Mouse (Mus musculus) kidney, embryonic 16.5 days (tissue): Measurements from ENCODE around the gene Pms2. TPM values are rescaled to one million over a fixed set of nuclear protein-coding genes. Genes with fewer than 3 reads are reported as not detected.

Source experiments
- ATAC-seq: fragments of 200-750 bp; cut with Nextera tagmentation; 2 replicates; pipeline ENCODE4 v1.8.0; 2017; ENCODE audit warnings: moderate TSS enrichment; ENCODE audit not compliant: low FRiP score, low TSS enrichment
- H3K27ac ChIP-seq: fragments of 300-500 bp; sonication (generic); 2 replicates; pipeline ENCODE4 v1.5.1; 2014; ENCODE audit warnings: low read length
- H3K27me3 ChIP-seq: fragments of 300-500 bp; sonication (generic); 2 replicates; pipeline ENCODE4 v1.6.1; 2014; ENCODE audit warnings: low read length, control low read depth, mixed read lengths; ENCODE audit not compliant: insufficient read depth
- H3K36me3 ChIP-seq: fragments of 300-500 bp; sonication (generic); 2 replicates; pipeline ENCODE4 v1.6.1; 2014; ENCODE audit warnings: low read length, control low read depth, mixed read lengths; ENCODE audit not compliant: insufficient read depth
- H3K4me1 ChIP-seq: fragments of 300-500 bp; sonication (generic); 2 replicates; pipeline ENCODE4 v1.6.1; 2014; ENCODE audit warnings: low read length, control low read depth, mixed read lengths; ENCODE audit not compliant: insufficient read depth
- H3K4me2 ChIP-seq: fragments of 300-500 bp; sonication (generic); replicated peaks from 2 replicates; pipeline ENCODE4 v1.6.1; 2014; ENCODE audit warnings: low read depth, low read length
- H3K4me3 ChIP-seq: fragments of 300-500 bp; sonication (generic); 2 replicates; pipeline ENCODE4 v1.5.1; 2014; ENCODE audit warnings: mild to moderate bottlenecking, low read length
- H3K9ac ChIP-seq: fragments of 300-500 bp; sonication (generic); replicated peaks from 2 replicates; pipeline ENCODE4 v1.6.1; 2014; ENCODE audit warnings: low read length
- H3K9me3 ChIP-seq: fragments of 300-500 bp; sonication (generic); 2 replicates; pipeline ENCODE4 v1.6.1; 2016; ENCODE audit warnings: low read length, control low read depth
- WGBS: fragments of 180-500 bp; shearing (Covaris S2); extraction: QIAGEN DNeasy Blood & Tissue Kit; methylation state at CpG from one replicate; pipeline ENCODE4 v1.1.7; 2014; 5-methylcytosine and 5-hydroxymethylcytosine counted together
- polyA plus RNA-seq: library from polyadenylated mRNA; unstranded; fragments of >200 nt; fragmentation: Nextera tagmentation; extraction: Ambion mirVana; gene quantifications from 2 replicates; pipeline ENCODE4 v1.2.1, GENCODE M21; 2015

Pms2 gene
- polyA plus RNA-seq, 1 experiment from 2014 or later, result 26.8 TPM

DNA sequence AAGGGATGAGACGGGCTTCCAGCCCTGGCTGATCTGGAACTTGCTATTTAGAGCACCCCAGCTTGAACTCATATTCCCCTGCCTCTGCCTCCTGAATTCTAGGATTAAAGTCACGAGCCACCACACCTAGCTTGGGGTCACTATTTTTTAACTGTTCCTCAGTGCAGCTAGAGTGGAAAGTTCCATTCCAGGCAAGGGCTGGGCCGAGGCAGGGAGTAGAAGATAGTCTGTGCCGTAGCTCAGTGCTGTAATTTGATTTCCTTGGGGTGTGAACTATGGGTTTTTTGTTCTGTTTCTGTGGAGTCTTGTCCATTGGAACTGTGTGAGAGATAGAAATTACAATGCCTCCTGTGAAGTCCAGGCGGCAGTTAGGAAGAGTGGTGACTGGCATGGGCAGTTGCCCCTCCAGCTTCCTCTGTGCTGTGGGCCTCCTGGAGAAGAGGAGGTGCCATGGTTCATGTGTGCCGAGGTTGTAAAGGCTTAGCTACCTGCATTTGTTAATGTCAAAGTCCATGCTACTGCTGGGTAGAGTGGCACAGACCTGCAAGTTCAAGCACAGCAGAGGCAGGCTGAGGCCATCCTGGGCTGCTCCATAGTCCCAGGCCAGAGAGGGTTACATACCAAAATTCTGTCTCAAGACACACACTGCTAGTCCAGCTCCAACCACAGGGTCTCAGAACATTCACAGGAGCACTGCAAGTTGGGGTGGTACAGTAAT, 22.3 kb downstream of the Pms2 start:
- H3K36me3 ChIP-seq, result peaks cover 30% of the 10 kb centered on the region
- no peak for ATAC-seq

DNA sequence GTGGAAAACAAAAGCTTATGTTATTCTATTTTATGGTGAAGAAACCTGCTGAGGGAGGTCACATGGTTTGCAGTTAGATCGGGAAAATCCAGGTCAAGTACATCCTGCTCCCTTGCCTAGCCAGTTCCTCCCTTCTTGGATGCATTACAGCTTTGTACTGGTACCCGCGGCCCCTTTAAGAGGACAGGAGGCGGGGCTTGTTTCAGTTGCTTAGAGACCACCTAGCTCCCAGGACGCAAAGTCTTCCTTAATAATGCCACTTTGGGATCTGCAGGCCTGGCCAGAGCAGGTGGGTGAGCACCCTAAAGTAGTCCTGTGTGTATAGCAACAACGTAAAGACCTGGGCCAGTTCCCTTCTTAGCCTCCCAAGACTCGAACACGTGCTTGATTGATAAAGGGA, 23.1 kb downstream of the Pms2 start, which contains the start of gene Rsph10b:
Gene Rsph10b, plus strand, starts transcription at position 205 of the 400 bp plus-strand sequence.
- ATAC-seq, result no peak; the same call in 1 of the 2 replicates
- Histone ChIP-seq H3K9ac (no peak within 1 kb of the TSS), H3K9me3 (no peaks in the 10 kb centered on the region), H3K36me3 (peaks cover 29% of the 10 kb centered on the region), H3K4me3 (no peak within 1 kb of the TSS), H3K27ac (no peak within 1 kb of the TSS), H3K27me3 (no peaks in the 10 kb centered on the region), H3K4me2 (no peak within 1 kb of the TSS), H3K4me1 (no peaks in the 10 kb centered on the region)
- WGBS, result 23% methylated on average over 8 of the region's 8 CpGs

More for the DNA sequence above, 22.3 kb downstream of the Pms2 start:
- H3K9ac ChIP-seq, result no peak overlapping the region
- H3K4me2 ChIP-seq, result no peak overlapping the region
- H3K27me3 ChIP-seq, result no peaks in the 10 kb centered on the region
- WGBS, result 78% methylated on average over 6 of the region's 6 CpGs
- no peaks in the 10 kb centered on the region for H3K4me1 ChIP-seq
- H3K9me3 ChIP-seq, result no peaks in the 10 kb centered on the region
- no peak overlapping the region for H3K27ac ChIP-seq
- no peak overlapping the region for H3K4me3 ChIP-seq

DNA sequence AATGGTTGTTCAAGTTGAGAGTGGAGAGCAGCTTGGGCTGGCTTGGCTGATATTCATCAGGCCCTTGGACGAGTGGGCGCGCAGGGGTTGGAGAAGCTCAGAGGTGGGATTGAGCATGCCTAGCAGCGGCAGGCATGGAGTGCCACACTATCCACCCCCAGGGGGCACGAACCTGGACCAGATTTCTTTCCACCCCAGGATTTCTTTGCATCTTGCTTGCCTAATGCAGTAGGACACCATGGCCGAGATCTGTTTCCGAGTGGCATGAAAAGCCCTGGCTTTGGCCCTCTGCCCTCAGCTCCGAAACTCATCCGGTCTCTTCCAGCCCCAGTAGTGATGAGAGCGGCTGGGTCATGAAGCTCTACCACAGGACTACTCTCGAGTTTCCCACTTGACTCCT, 23.6 kb downstream of the Pms2 start:
- Histone ChIP-seq H3K4me2 (no peak overlapping the region), H3K27me3 (no peaks in the 10 kb centered on the region), H3K9me3 (no peaks in the 10 kb centered on the region), H3K36me3 (peaks cover 25% of the 10 kb centered on the region), H3K27ac (no peak overlapping the region), H3K4me1 (no peaks in the 10 kb centered on the region), H3K9ac (no peak overlapping the region), H3K4me3 (no peak overlapping the region)
- WGBS, result 90% methylated on average over 11 of the region's 11 CpGs
- no peak for ATAC-seq

DNA sequence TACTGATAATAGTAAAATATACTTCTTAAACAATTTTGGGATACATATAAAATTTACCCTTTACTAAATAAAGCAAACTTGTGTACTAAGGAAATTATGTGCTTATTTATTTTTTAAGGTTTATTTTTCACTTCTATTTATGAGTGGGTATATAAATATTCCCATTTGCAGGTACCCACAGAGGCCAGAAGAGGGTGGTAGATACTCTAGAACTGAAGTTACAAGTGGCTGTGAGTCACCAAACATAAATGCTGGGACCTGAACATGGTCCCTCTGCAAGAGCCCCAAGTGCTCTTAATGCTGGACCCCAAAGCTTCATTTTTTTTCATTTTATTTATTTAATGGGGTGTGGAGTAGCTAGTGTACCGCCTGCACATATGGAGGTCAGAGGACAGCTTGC, 24.1 kb downstream of the Pms2 start:
- no peaks in the 10 kb centered on the region for H3K4me1 ChIP-seq
- H3K4me3 ChIP-seq, result no peak overlapping the region
- peaks cover 22% of the 10 kb centered on the region for H3K36me3 ChIP-seq
- H3K4me2 ChIP-seq, result no peak overlapping the region
- no peak for ATAC-seq
- H3K27ac ChIP-seq, result no peak overlapping the region
- H3K9ac ChIP-seq, result no peak overlapping the region
- H3K9me3 ChIP-seq, result no peaks in the 10 kb centered on the region
- no peaks in the 10 kb centered on the region for H3K27me3 ChIP-seq
- 76% methylated on average over 1 of the region's 1 CpGs for WGBS

DNA sequence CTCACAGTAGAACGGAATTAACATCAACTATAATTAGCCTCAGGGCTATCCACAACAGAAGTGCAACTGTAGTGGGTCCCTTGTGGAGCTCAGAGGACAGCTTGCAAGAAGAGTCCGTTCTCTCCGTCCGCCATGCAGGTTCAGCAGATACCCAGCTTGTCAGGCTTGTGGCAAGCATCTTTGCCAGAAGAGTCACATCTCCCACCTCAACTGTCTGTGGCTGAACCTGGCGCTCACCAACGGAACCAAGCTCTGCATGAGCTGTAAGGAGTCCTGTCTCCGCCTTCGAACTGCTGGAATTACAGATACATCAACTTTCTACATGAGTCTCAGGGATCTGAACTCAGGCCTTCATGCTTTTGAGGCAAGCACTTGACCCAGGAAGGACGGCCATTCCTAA, 26.4 kb downstream of the Pms2 start:
- no peaks in the 10 kb centered on the region for H3K9me3 ChIP-seq
- 87% methylated on average over 9 of the region's 9 CpGs for WGBS
- H3K27ac ChIP-seq, result no peak overlapping the region
- 0 out of 2 replicates have a peak, but pooled peaks cover 5% of the 10 kb centered on the region for H3K36me3 ChIP-seq
- no peaks in the 10 kb centered on the region for H3K4me1 ChIP-seq
- ATAC-seq, result no peak
- H3K4me3 ChIP-seq, result no peak overlapping the region
- no peak overlapping the region for H3K4me2 ChIP-seq
- no peaks in the 10 kb centered on the region for H3K27me3 ChIP-seq
- no peak overlapping the region for H3K9ac ChIP-seq

DNA sequence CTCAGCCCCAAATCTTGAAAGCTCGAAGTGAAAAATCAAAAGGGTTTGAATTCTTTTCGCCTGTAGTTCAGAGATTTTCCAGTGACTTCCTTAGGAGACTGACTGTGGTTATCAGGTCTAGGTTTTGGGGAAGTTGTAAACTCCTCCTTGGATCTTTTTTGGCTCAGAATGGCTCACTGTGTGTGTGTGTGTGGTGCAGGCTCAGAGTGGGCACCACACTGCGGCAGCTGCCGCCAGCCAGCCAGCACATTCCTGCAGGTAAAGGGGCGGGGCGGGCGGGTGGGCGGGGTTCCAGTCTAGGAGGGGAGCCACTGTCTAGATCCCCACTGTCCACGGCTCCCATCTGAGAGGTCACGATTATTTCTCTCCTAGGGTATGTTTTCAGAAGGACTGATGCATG, 31.8 kb downstream of the Pms2 start:
- no peaks in the 10 kb centered on the region for H3K27me3 ChIP-seq
- H3K4me2 ChIP-seq, result peak overlapping the region; percentile 30; the same call in 1 of the 2 replicates
- H3K4me1 ChIP-seq, result no peaks in the 10 kb centered on the region
- no peaks in the 10 kb centered on the region for H3K36me3 ChIP-seq
- no peak overlapping the region for H3K9ac ChIP-seq
- H3K4me3 ChIP-seq, result no peak overlapping the region
- ATAC-seq, result 0 out of 2 replicates have a peak, but pooled peaks have one; percentile 35
- WGBS, result 13% methylated on average over 10 of the region's 10 CpGs
- H3K27ac ChIP-seq, result no peak overlapping the region
- no peaks in the 10 kb centered on the region for H3K9me3 ChIP-seq

DNA sequence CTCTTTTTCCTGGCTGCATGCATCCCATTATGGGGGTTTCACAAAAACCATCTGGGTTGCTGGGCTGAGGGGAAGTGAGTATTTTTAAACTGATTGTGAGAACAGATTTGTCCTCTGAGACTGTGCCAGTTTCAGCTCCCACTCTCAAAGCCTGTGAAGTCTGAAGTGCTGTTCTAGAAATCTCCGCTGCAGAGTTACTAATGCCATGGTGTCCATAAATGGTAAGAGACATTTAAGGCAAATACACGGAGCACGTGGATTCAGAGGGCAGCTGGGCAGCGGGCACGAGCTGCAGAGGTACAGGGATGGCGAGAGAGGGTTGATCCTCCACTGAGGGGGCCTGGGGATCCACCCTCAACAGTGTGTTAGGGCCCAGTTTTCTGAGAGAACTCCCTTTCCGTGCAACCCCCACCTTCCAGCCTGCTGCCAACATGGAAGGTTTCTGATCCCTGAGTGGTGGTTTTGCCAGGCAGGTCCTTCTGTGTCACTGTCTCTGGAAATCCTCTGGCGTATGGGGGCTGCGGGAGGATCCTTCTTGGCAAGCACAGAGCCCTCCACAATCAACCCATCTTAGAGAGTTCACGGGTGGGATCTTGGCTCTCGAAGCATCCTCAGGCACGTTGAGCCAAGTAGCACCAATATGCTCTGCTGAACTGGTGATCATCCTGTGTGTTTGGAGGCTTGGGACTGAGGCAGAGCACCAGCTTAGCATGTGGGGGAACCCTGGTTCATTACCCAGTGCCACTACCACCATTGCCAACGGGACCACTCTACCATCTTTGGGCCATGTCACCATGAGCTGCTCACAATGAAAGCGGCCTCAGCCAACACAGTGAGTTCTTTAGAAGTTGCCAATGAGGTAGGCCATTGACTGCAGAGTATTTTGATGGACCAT, 33.7 kb downstream of the Pms2 start:
- H3K4me1 ChIP-seq, result no peaks in the 10 kb centered on the region

DNA sequence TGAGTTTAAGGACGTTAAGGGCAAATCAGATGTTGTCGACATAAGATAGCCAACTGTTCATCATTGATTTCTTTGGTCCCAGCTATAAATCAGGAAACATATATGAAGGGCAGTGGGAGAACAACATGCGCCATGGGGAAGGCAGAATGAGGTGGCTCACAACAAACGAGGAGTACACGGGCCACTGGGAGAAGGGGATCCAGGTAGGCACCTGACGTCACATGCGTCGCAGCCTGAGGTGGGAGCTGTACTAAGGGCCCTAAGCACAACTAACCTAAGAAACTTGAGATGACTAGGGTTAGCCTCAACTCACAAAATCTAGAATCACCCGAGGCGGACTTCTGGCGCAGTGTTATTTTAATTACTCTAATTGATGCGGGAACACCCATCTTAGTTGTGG, 38.6 kb downstream of the Pms2 start:
- 85% methylated on average over 12 of the region's 12 CpGs for WGBS

More for the DNA sequence above, 33.7 kb downstream of the Pms2 start:
- ATAC-seq, result no peak
- WGBS, result 90% methylated on average over 14 of the region's 14 CpGs
- Histone ChIP-seq H3K27me3 (no peaks in the 10 kb centered on the region), H3K4me2 (no peak overlapping the region), H3K27ac (no peak overlapping the region), H3K9ac (no peak overlapping the region), H3K9me3 (no peaks in the 10 kb centered on the region), H3K4me3 (no peak overlapping the region), H3K36me3 (no peaks in the 10 kb centered on the region)

DNA sequence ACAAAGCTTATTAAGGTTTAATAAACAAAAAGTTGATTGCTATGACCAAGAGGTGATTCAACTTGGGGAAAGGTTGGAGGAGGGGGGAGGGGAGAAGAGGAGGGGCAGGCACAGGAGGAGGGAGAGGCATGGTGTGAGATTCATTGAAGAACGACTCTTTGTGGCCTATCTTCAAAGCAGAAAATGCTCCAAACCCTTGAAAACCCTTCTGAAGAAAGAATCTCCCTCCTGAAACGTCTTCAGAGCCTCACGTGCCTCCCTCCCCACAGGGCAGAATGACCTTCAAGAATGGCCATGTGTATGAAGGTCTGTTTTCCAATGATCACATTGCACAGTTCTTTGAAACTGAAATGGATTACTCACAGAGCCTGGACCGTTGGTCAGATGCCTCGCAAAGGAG, 40.3 kb downstream of the Pms2 start:
- H3K9ac ChIP-seq, result no peak overlapping the region
- no peaks in the 10 kb centered on the region for H3K36me3 ChIP-seq
- H3K4me1 ChIP-seq, result 0 out of 2 replicates have a peak, but pooled peaks cover 4% of the 10 kb centered on the region
- H3K9me3 ChIP-seq, result no peaks in the 10 kb centered on the region
- H3K27me3 ChIP-seq, result no peaks in the 10 kb centered on the region
- H3K27ac ChIP-seq, result no peak overlapping the region
- 40% methylated on average over 5 of the region's 5 CpGs for WGBS
- no peak overlapping the region for H3K4me2 ChIP-seq
- H3K4me3 ChIP-seq, result no peak overlapping the region
- no peak for ATAC-seq

More for the DNA sequence above, 38.6 kb downstream of the Pms2 start:
- Histone ChIP-seq H3K9me3 (no peaks in the 10 kb centered on the region), H3K4me3 (no peak overlapping the region), H3K36me3 (no peaks in the 10 kb centered on the region), H3K9ac (no peak overlapping the region), H3K27ac (no peak overlapping the region), H3K4me2 (no peak overlapping the region), H3K4me1 (0 out of 2 replicates have a peak, but pooled peaks cover 4% of the 10 kb centered on the region), H3K27me3 (no peaks in the 10 kb centered on the region)
- ATAC-seq, result no peak
